Mouse (Mus musculus): Measurements from ENCODE around the gene Tmprss11f.
A peak's percentile ranks its signal among the peaks of the same experiment; 100 is the strongest.
"Not testable (repeated sequence)": the region's sequence is repeated elsewhere in the genome, so short reads cannot be mapped to it uniquely, and the experiment has no call there.

The Tmprss11f gene

GRCm38 (mm10) chr5:86632324-86632723 is at the start of gene Tmprss11f:
TSS of gene Tmprss11f (minus strand) at chr5:86632424.
- DNase-seq (ENCODE audit: low spot score), result no peak

GRCm38 (mm10) chr5:86676262-86676661 is 44.0 kb upstream of the Tmprss11f start, which contains the start of gene Tmprss11b:
TSS of gene Tmprss11b (minus strand) at chr5:86676362.
- DNase-seq (ENCODE audit: low spot score), result no peak

GRCm38 (mm10) chr5:86649185-86649584 is 17.0 kb upstream of the Tmprss11f start:
- DNase-seq (ENCODE audit: low spot score), result peak; percentile 7

- no peak for DNase-seq (ENCODE audit: low spot score)
Observed at GRCm38 (mm10) chr5:86640795-86641194, 8.6 kb upstream of the Tmprss11f start.

GRCm38 (mm10) chr5:86630700-86631099 is 1.5 kb downstream of the Tmprss11f start:
- no peak for DNase-seq (ENCODE audit: low spot score)

- DNase-seq (ENCODE audit: low spot score), result no peak
Observed at GRCm38 (mm10) chr5:86621778-86622177, 10.4 kb downstream of the Tmprss11f start.

GRCm38 (mm10) chr5:86585896-86586295 is 46.3 kb downstream of the Tmprss11f start:
- no peak for DNase-seq (ENCODE audit: low spot score)

GRCm38 (mm10) chr5:86582618-86583017 is 49.6 kb downstream of the Tmprss11f start:
- DNase-seq (ENCODE audit: low spot score), result no peak

- DNase-seq (ENCODE audit: low spot score), result no peak
Observed at GRCm38 (mm10) chr5:86581998-86582397, 50.2 kb downstream of the Tmprss11f start.

GRCm38 (mm10) chr5:86578761-86579160 is 53.5 kb downstream of the Tmprss11f start:
- DNase-seq (ENCODE audit: low spot score), result not testable (repeated sequence)

GRCm38 (mm10) chr5:86546693-86547092 is 85.5 kb downstream of the Tmprss11f start:
- DNase-seq (ENCODE audit: low spot score), result no peak

- DNase-seq (ENCODE audit: low spot score), result no peak
Observed at GRCm38 (mm10) chr5:86540601-86541000, 91.6 kb downstream of the Tmprss11f start.

GRCm38 (mm10) chr5:86528725-86529124 is 103.5 kb downstream of the Tmprss11f start:
- no peak for DNase-seq (ENCODE audit: low spot score)

- DNase-seq (ENCODE audit: low spot score), result no peak
Observed at GRCm38 (mm10) chr5:86518500-86518899, 113.7 kb downstream of the Tmprss11f start, which contains the start of gene Tmprss11g. TSS of gene Tmprss11g (minus strand) at chr5:86518600.

- no peak for DNase-seq (ENCODE audit: low spot score)
Observed at GRCm38 (mm10) chr5:86511538-86511937, 120.7 kb downstream of the Tmprss11f start.

- no peak for DNase-seq (ENCODE audit: low spot score)
Observed at GRCm38 (mm10) chr5:86493453-86493852, 138.8 kb downstream of the Tmprss11f start.

GRCm38 (mm10) chr5:86482562-86482961 is 149.7 kb downstream of the Tmprss11f start:
- DNase-seq (ENCODE audit: low spot score), result no peak

GRCm38 (mm10) chr5:86482031-86482430 is 150.2 kb downstream of the Tmprss11f start:
- no peak for DNase-seq (ENCODE audit: low spot score)

- no peak for DNase-seq (ENCODE audit: low spot score)
Observed at GRCm38 (mm10) chr5:86473859-86474258, 158.4 kb downstream of the Tmprss11f start.

Data from ovary, postnatal 14 days (tissue).